Mouse (Mus musculus) small intestine, adult 2 months (tissue): ENCODE measurements around the gene Ccdc155.

Experiments
- CTCF ChIP-seq: fragments of 200-500 bp; IDR thresholded peaks from 2 replicates; pipeline ENCODE4 v1.5.1; 2012; ENCODE audit warnings: low read depth, mild to moderate bottlenecking, control low read depth, inconsistent platforms, low read length, moderate library complexity, mixed read lengths; ENCODE audit not compliant: insufficient replicate concordance, insufficient read length; ENCODE audit errors: extremely low read depth
- POLR2A ChIP-seq: fragments of 200-500 bp; IDR thresholded peaks from 2 replicates; pipeline ENCODE4 v1.6.1; 2012; ENCODE audit warnings: low read depth, mild to moderate bottlenecking, control low read depth, inconsistent platforms, low read length, moderate library complexity

- TF ChIP-seq POLR2A (no peak; the same call in 1 of the 2 replicates), CTCF (no peak)
These were observed 34.2 kb upstream of the Ccdc155 start, which contains the start of gene Cd37 for GRCm38 (mm10) chr7:45238723-45239496.
